Mouse (Mus musculus): ENCODE measurements at regions not wholly inside any gene's neighbourhood (a gene's known extent, or its start where the extent isn't known, plus 50 kb on each side); places are given as distances from the start of the nearest gene placed in this dataset.

DNA sequence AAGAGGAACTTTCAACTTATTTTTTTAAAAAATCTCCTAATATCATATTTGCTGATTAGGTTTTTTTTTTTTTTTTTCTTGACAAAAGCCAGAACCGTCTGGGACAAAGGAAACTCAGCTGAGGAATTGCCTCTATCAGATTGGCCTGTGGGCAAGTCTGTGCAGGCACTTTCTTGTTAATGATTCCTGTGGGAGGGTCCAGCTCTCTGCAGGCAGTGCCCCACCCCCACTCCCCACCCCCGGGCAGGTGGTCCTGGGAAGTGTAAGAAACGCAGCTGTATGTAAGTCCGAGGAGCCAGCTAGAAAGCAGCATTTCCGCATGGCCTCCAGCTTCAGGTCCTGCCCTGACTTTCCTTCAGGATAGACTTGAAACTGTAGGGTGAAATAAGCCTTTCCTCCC is 377.7 kb downstream of the Sox2 start:
- DNase-seq (ENCODE audit: low read depth), result no peak

DNA sequence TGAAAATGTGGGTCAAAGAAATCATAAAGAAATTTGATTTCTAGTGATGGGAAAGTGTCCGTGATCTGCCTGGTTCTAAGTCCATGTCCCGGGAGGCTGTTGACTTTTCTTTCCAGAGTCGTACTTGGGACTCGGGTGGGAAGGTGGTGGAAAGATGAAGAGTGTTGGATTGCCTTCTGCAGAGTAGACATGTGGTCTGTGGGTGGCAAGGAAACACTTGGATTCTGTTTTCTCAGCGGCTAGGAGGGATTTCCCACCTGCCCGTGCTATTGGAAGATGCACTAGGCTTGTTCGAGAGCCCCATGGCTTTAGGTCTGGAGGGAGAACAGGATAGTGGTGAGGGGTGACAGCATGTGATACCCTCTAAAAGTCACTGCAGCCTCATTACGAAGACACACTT is 379.7 kb downstream of the Sox2 start:
- no peak for DNase-seq (ENCODE audit: low read depth)

- DNase-seq (ENCODE audit: low read depth), result no peak
Measured at GRCm38 (mm10) chr3:35033587-35033986, 383.4 kb downstream of the Sox2 start.

GRCm38 (mm10) chr3:35035234-35035633 is 385.0 kb downstream of the Sox2 start:
- DNase-seq (ENCODE audit: low read depth), result no peak

DNA sequence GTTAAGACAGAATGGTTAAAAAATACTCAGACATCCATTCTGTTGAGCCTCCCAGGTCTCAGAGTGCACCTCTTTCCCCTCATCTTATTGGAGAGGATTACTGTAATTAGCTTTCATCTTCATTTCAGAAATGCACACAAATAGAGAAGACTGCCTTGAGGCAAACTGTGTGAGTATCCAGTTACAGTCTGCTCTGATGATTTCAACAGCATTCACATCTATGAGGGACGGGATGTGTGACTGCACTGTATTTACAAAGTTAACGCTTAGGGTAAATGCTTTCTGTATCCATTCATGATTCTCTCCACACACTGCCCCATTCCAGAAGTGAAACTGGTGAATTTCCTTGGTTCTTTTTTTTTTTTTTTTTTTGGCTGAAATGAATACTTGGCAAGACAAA is 393.5 kb downstream of the Sox2 start:
- DNase-seq (ENCODE audit: low read depth), result no peak

DNA sequence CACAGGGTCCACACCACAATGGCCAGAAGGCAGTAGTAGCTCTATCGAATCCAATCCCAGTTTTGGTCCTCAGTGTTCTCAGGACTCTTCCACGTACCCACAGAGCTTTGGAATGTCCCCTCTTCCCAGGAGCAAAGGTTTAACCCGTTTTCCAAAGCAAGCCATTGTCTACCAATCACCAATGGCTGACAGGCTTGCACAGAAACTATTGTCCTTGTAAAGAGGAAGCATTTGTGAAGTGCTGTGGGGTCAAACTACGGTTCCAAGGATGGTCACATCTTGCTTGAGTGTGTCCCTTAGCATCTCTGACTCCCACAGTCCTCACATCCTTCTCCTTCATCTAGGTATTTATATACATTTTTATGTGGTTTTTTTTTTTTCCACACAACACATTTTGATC is 409.2 kb downstream of the Sox2 start:
- no peak for DNase-seq (ENCODE audit: low read depth)

GRCm38 (mm10) chr3:35060042-35060441 is 409.8 kb downstream of the Sox2 start:
- no peak for DNase-seq (ENCODE audit: low read depth)

DNA sequence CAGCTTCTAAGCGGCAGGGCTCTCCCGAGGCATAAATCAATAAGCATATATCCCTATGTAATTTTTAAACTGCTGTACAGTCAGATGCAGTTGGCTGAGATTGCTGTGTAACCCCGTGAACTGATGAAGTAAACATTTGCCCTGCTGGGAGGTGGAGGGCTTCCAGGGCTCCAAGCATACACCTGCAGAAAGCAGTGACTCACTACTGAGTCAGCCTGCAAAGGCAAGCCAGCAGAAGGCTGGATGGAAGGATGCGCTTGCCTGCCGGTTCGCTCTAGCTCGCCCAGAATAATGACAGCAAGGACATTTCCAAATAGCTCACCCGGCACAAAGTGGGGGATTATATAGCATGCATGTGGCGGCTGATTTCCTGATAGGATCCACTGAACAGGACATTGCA is 416.6 kb downstream of the Sox2 start:
- no peak for DNase-seq (ENCODE audit: low read depth)

DNA sequence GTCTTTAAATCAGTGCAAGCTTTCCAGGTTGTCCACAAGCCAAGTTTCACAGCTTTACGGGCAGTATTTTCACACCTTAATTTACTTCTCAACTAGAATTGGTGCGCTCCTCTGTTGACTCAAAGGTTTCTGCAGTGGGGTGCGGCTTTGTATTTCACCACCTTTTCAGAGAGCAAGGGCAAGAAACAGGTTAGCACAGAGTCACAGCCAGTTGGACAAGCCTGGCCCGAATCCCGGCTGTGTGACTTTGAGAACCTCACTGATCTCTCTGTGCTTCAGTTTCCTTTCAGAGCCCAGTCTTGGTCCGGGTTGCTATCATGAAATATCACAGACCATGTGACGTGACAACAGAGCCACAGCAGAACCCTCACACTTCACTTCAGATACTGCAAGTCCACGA is 418.4 kb downstream of the Sox2 start:
- DNase-seq (ENCODE audit: low read depth), result no peak

DNA sequence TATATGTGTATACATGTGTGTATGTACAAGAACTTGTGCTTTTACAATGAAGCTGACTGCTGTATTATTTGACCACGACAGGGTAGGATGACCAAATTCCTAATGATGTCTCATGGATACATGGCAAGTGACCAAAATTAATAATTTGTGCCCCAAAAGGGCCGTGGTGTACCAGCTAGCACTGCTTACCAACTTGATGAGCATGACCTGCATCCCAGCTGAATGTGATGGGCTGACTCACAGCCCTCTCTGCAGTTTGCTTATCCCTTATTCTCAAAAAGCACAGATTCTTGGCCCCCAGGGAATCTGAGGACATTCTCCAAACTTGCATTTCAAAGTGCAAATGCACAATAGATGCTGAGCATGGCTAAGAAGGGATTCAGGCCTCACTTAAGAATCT is 420.8 kb downstream of the Sox2 start:
- no peak for DNase-seq (ENCODE audit: low read depth)

DNA sequence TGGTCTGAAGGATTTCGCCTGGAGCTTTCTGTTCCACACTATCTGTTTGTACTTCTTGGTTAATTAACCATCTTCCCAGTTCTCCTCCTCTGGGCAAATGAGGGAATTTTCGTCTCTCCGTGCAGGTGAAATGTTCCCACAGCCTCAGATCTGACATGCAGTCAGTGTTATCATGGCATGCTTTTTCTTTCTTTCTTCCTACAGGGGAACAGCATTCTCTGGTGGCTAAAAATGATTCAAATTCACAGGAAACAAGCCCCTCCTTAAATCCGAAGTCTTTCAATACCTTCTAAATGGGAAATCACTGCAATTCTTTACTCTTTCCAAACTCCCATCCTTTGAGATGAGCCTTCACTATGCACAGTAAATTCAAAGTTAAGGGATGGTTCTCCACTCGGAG is 429.7 kb downstream of the Sox2 start:
- no peak for DNase-seq (ENCODE audit: low read depth)

DNA sequence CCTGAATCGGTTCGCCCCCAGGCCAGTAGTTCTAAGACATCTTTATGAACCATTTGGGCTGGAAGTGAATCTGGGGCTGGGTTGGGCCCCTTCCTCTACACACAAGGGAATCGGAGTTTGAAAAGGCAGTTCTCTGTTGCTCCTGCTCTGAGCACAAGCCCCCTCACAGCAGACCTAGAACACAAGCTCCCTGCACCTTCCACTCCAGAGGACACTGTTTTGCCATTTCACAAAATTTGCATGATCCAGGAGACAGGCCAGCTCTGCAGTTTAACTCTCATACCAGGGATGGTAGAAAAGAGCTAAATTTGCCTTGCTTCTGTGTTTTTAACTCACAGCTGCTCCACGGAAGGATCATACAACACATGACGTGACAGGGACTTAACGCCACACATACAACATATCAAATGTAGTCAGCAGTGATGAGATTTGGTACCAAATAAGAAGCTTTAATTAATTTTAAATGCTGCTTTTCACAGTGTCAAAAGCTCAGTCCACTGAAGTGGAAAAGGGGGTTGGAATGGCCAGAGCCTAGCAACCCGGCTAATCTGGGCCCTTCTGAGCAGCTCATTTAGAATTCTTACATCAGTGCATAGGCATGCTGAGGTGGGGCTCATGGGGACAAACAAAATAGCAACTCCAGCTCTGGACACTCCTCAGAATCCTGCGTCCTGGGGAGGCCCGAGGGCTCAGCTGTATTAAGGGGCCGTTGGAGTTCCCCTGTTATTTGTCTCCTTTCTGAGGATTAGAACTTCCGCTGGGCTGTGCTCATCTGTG is 434.1 kb downstream of the Sox2 start:
- no peak for DNase-seq (ENCODE audit: low read depth)

DNA sequence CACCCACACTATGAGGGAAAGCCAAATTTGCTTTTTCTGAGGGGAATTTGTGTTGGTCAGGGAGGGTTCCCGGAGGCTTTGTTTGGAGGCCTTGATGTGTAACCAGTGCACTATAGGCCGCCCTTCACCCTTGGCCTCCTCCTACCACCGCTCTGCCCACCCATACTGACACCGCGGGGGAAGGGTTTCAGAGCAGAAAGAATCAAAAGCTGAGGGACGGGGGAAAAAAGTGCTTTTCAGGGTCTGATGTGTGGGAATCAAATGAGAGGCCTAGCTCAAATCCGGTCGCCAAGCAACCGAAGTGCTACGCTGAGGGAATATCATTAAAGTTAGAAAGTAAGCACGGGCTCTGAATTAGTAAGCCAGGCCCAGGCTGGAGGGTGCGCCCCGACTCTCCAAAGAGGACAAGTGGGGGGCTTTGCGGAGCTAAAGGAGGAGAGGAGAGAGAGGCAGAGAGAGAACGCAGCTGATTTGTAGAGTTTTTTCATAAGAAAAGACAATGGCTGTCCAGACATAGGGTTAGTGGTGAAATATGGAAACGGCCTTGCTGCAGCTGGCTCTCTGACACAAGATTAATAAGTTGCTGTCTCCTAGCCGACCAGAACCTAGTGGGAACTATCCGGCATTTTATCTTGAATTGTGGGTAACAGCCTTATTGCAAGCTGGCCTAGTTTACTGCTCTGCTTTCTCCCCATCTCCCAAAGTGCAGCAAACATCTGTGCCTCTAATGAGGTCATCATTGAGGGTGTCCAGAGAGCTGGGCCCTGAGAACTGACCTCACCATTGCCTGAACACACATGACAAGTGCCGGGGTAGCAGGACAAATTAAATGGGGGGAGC is 438.3 kb downstream of the Sox2 start:
- DNase-seq (ENCODE audit: low read depth), result no peak

DNA sequence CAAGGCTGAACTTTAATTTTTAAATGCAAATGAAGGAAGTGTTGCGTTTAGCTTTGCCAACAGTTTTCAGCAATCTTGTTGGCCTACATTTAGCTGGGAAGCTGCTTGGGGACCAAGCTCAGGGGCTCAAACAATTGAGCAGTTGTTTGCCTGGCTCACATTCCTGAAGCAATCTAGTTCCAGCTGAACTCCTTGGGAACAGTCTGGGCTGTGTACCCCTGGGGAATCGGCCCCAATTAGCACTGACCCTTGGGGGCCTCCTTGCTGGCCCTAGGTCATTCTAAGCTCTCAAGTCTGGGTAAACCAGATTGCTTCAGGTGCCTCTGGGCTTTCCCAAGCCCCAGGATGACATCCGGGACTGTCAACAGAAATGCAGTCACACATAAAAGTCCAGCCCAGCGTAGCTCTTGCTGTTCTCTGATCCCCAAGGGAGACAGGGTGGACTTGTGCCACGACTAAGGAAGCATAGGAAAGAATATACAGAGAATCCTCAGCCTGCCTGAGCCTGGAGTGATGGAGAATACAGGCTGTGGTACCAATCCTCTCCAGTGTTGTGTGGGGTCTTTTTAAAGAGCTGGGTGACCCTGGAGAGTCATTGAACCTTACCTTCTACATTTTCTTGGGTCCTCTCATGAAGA is 440.4 kb downstream of the Sox2 start:
- DNase-seq (ENCODE audit: low read depth), result no peak

GRCm38 (mm10) chr3:35093001-35093400 is 442.8 kb downstream of the Sox2 start:
- DNase-seq (ENCODE audit: low read depth), result no peak

GRCm38 (mm10) chr3:35095221-35095620 is 445.0 kb downstream of the Sox2 start:
- no peak for DNase-seq (ENCODE audit: low read depth)

DNA sequence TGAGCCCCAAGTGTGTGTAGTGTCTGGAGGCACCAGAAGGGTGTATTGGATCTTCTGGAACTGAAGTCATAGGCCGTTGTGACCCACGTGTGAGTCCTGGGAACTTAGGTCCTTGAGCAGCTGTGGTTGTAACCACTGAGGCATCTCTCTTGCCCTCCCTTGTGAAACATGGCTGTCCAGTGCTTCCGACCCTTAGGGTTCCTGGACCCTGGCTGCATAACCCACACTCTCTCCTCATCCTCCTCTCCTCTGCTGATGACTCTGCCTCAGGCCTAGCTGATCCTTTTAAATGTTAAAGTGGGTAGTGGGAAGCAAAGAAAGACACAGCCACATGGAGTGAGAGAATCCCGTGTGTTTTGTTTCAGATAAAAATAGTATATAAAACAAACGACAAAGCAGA is 446.2 kb downstream of the Sox2 start:
- DNase-seq (ENCODE audit: low read depth), result no peak

- no peak for DNase-seq (ENCODE audit: low read depth)
Measured at GRCm38 (mm10) chr3:35097766-35098165, 447.6 kb downstream of the Sox2 start.

- DNase-seq (ENCODE audit: low read depth), result no peak
Measured at GRCm38 (mm10) chr3:35099226-35099625, 449.0 kb downstream of the Sox2 start.

DNA sequence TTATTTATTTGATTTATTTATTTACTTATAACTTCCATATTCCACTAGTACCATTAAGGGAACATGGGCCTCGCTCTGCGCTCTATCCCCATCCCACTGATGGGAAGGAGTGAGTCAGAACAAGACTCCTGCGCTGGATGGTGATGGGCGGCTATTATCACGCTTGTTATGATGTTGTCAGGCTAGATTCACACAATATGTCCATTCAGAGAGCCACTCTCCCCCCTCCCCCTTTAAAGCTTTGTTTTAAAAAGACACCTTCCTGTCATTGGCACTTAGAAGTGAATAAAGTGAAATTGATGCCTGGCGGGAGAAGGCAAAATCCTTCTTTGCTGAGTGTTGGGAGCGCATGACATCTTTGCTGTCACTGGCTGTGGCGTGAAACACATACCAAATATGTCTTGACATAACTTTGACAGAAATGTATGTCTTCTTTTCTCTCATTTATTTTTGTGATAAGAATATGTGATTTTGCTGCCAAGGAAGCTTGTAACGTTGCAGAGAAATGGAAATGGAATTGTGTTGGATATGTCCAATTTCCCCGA is 449.7 kb downstream of the Sox2 start:
- no peak for DNase-seq (ENCODE audit: low read depth)

DNA sequence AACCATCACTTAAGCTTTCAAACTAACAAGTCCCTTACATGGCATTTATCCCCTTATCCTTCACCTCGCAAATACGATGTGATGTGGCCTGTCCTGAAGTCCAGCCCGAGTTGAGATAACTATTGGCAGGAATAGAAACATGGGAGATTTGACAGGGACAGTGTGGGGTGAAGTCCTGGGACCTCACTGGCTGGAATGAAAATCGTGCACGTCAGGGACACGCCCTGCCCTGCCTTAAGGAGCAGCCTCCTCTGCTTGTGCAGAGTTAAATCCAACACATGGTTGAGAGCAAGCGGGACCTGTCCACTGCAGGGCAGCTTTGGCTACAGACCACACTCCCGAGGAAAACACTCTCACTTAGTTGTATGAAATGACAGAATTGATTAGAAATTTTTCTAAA is 451.1 kb downstream of the Sox2 start:
- DNase-seq (ENCODE audit: low read depth), result no peak

DNA sequence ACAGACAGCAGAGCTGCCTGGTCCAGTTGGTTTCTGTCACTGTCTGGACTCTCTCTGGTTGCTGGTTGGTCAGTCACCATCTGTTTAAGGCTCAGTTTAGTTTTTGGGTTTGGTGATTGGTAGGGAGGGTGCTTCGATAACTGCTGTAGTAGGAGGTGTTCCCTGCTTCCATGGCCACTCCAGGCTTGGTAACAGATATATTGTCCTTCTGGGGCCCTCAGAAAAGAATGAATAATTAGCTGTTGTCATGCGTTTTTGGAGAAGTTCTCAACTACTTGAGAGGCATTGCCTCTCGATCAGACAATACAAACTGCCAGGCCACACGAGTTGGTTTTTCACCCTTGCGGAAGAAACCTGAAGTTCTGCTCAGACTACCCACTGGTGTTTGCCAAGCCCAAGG is 451.7 kb downstream of the Sox2 start:
- DNase-seq (ENCODE audit: low read depth), result no peak

All from gonadal fat pad, adult 2 months (tissue).